Mouse (Mus musculus): ENCODE data around the gene Nab2. TPM values are rescaled to one million over a fixed set of nuclear protein-coding genes. Genes with fewer than 3 reads are reported as not detected.
"Not testable (repeated sequence)": the region's sequence is repeated elsewhere in the genome, so short reads cannot be mapped to it uniquely, and the experiment has no call there.

Gene Nab2
- polyA plus RNA-seq, 1 experiment from 2014 or later: 4.6 TPM

GRCm38 (mm10) chr10:127659551-127659950 lies 8.8 kb downstream of the Nab2 start:
- Histone ChIP-seq H3K36me3 (replicated peaks) (no peaks in the 10 kb centered on the region), H3K9ac (no peak overlapping the region), H3K9me3 (no peaks in the 10 kb centered on the region), H3K4me3 (replicated peaks) (no peak overlapping the region), H3K27me3 (peaks cover 63% of the 10 kb centered on the region), H3K27ac (no peak overlapping the region), H3K4me2 (no peak overlapping the region), H3K4me1 (peaks cover 26% of the 10 kb centered on the region)
- 45% methylated on average over 1 of the region's 1 CpGs for WGBS
- ATAC-seq (ENCODE audit: low FRiP score): no peak

- Histone ChIP-seq H3K4me2 (no peak overlapping the region), H3K27me3 (peaks cover 48% of the 10 kb centered on the region), H3K27ac (no peak overlapping the region), H3K36me3 (replicated peaks) (no peaks in the 10 kb centered on the region), H3K9me3 (no peaks in the 10 kb centered on the region), H3K4me3 (replicated peaks) (no peak overlapping the region), H3K4me1 (peaks cover 19% of the 10 kb centered on the region), H3K9ac (no peak overlapping the region)
- WGBS: 14% methylated on average over 6 of the region's 6 CpGs
- ATAC-seq (ENCODE audit: low FRiP score): no peak
Observed at GRCm38 (mm10) chr10:127658076-127658475, 10.3 kb downstream of the Nab2 start.

- H3K36me3 ChIP-seq (replicated peaks); ATAC-seq (ENCODE audit: low FRiP score); H3K4me3 ChIP-seq (replicated peaks); H3K4me2 ChIP-seq; H3K27ac ChIP-seq; H3K9ac ChIP-seq; H3K9me3 ChIP-seq: not testable (repeated sequence)
- Histone ChIP-seq H3K27me3 (peaks cover 43% of the 10 kb centered on the region), H3K4me1 (peaks cover 16% of the 10 kb centered on the region)
- 50% methylated on average over 6 of the region's 6 CpGs for WGBS
Observed at GRCm38 (mm10) chr10:127657617-127658016, 10.8 kb downstream of the Nab2 start.

GRCm38 (mm10) chr10:127654970-127655579 lies 13.3 kb downstream of the Nab2 start:
- Histone ChIP-seq H3K9me3 (no peaks in the 10 kb centered on the region), H3K4me1 (no peaks in the 10 kb centered on the region), H3K27ac (no peak overlapping the region), H3K36me3 (replicated peaks) (no peaks in the 10 kb centered on the region), H3K4me2 (no peak overlapping the region), H3K27me3 (peaks cover 18% of the 10 kb centered on the region), H3K4me3 (replicated peaks) (no peak overlapping the region), H3K9ac (no peak overlapping the region)
- ATAC-seq (ENCODE audit: low FRiP score): no peak
- 82% methylated on average over 16 of the region's 16 CpGs for WGBS

- Histone ChIP-seq H3K4me1 (no peaks in the 10 kb centered on the region), H3K4me2 (0 out of 2 replicates have a peak overlapping the region, but pooled peaks have one; percentile 3), H3K27me3 (peaks cover 8% of the 10 kb centered on the region), H3K36me3 (replicated peaks) (no peaks in the 10 kb centered on the region), H3K9me3 (no peaks in the 10 kb centered on the region), H3K4me3 (replicated peaks) (no peak overlapping the region), H3K27ac (no peak overlapping the region), H3K9ac (no peak overlapping the region)
- 49% methylated on average over 21 of the region's 21 CpGs for WGBS
- no peak for ATAC-seq (ENCODE audit: low FRiP score)
Observed at GRCm38 (mm10) chr10:127652906-127653638, 15.3 kb downstream of the Nab2 start.

GRCm38 (mm10) chr10:127645791-127646190 lies 22.6 kb downstream of the Nab2 start:
- H3K27me3 ChIP-seq: peaks cover 45% of the 10 kb centered on the region
- H3K9me3 ChIP-seq: no peaks in the 10 kb centered on the region
- ATAC-seq (ENCODE audit: low FRiP score): no peak

GRCm38 (mm10) chr10:127643553-127644238 lies 24.7 kb downstream of the Nab2 start:
- Histone ChIP-seq H3K4me1 (peaks cover 22% of the 10 kb centered on the region), H3K9ac (peak overlapping the region; percentile 40; the same call in 1 of the 2 replicates), H3K36me3 (replicated peaks) (no peaks in the 10 kb centered on the region), H3K4me3 (replicated peaks) (peak overlapping the region; percentile 35), H3K27ac (no peak overlapping the region), H3K9me3 (no peaks in the 10 kb centered on the region), H3K27me3 (peaks cover 50% of the 10 kb centered on the region), H3K4me2 (peak overlapping the region; percentile 56)
- peak; percentile 42 for ATAC-seq (ENCODE audit: low FRiP score)
- 3% methylated on average over 25 of the region's 25 CpGs for WGBS

More at GRCm38 (mm10) chr10:127645791-127646190, 22.6 kb downstream of the Nab2 start:
- Histone ChIP-seq H3K9ac (no peak overlapping the region), H3K4me1 (peaks cover 22% of the 10 kb centered on the region), H3K36me3 (replicated peaks) (no peaks in the 10 kb centered on the region), H3K4me2 (no peak overlapping the region), H3K27ac (no peak overlapping the region), H3K4me3 (replicated peaks) (no peak overlapping the region)
- WGBS: 24% methylated on average over 2 of the region's 2 CpGs

GRCm38 (mm10) chr10:127642772-127643552 lies 25.4 kb downstream of the Nab2 start, which contains the start of gene Stat6:
Stat6 (plus strand) TSS chr10:127642986.
- Histone ChIP-seq H3K27ac (peak within 1 kb of the TSS; percentile 42), H3K27me3 (peaks cover 50% of the 10 kb centered on the region), H3K9ac (peak within 1 kb of the TSS; percentile 40; the same call in 1 of the 2 replicates), H3K4me1 (peaks cover 22% of the 10 kb centered on the region), H3K36me3 (replicated peaks) (no peaks in the 10 kb centered on the region), H3K4me2 (peak within 1 kb of the TSS; percentile 56), H3K9me3 (no peaks in the 10 kb centered on the region), H3K4me3 (replicated peaks) (peak within 1 kb of the TSS; percentile 35)
- no peak; the same call in 1 of the 2 replicates for ATAC-seq (ENCODE audit: low FRiP score)
- 5% methylated on average over 37 of the region's 37 CpGs for WGBS

- H3K27me3 ChIP-seq: peaks cover 50% of the 10 kb centered on the region
- 8% methylated on average over 19 of the region's 19 CpGs for WGBS
- peak overlapping the region; percentile 42; the same call in 1 of the 2 replicates for H3K27ac ChIP-seq
- peak overlapping the region; percentile 35 for H3K4me3 ChIP-seq (replicated peaks)
- H3K36me3 ChIP-seq (replicated peaks): no peaks in the 10 kb centered on the region
- H3K9ac ChIP-seq: no peak overlapping the region
- H3K4me2 ChIP-seq: peak overlapping the region; percentile 56
- peaks cover 22% of the 10 kb centered on the region for H3K4me1 ChIP-seq
- ATAC-seq (ENCODE audit: low FRiP score): peak; percentile 82
- H3K9me3 ChIP-seq: no peaks in the 10 kb centered on the region
Observed at GRCm38 (mm10) chr10:127641861-127642771, 26.3 kb downstream of the Nab2 start.

GRCm38 (mm10) chr10:127640421-127640820 lies 27.9 kb downstream of the Nab2 start:
- no peak overlapping the region for H3K4me2 ChIP-seq
- no peak for ATAC-seq (ENCODE audit: low FRiP score)
- H3K9ac ChIP-seq: no peak overlapping the region
- H3K36me3 ChIP-seq (replicated peaks): no peaks in the 10 kb centered on the region
- no peak overlapping the region for H3K4me3 ChIP-seq (replicated peaks)
- peaks cover 22% of the 10 kb centered on the region for H3K4me1 ChIP-seq
- no peak overlapping the region for H3K27ac ChIP-seq
- H3K27me3 ChIP-seq: peaks cover 50% of the 10 kb centered on the region
- no peaks in the 10 kb centered on the region for H3K9me3 ChIP-seq
- 73% methylated on average over 5 of the region's 5 CpGs for WGBS

- Histone ChIP-seq H3K36me3 (replicated peaks) (no peaks in the 10 kb centered on the region), H3K9ac (no peak overlapping the region), H3K9me3 (no peaks in the 10 kb centered on the region), H3K27ac (no peak overlapping the region), H3K4me2 (no peak overlapping the region), H3K4me1 (no peaks in the 10 kb centered on the region), H3K4me3 (replicated peaks) (no peak overlapping the region), H3K27me3 (no peaks in the 10 kb centered on the region)
- 86% methylated on average over 7 of the region's 7 CpGs for WGBS
- no peak for ATAC-seq (ENCODE audit: low FRiP score)
Observed at GRCm38 (mm10) chr10:127632668-127633271, 35.6 kb downstream of the Nab2 start.

Measured in forebrain, embryonic 12.5 days (tissue).